Mouse (Mus musculus): ENCODE measurements around the gene Mthfd2l. TPM values are rescaled to one million over a fixed set of nuclear protein-coding genes. Genes with fewer than 3 reads are reported as not detected.

The Mthfd2l gene
- polyA plus RNA-seq, 1 experiment from 2014 or later: 61.7 TPM

- no peak within 1 kb of the TSS for H3K4me2 ChIP-seq
- no peaks in the 10 kb centered on the region for H3K9me3 ChIP-seq
- ATAC-seq (ENCODE audit: low FRiP score, low read depth): no peak
- no peak within 1 kb of the TSS for H3K27ac ChIP-seq (replicated peaks)
- H3K9ac ChIP-seq: no peak within 1 kb of the TSS
- no peaks in the 10 kb centered on the region for H3K36me3 ChIP-seq
- no peak within 1 kb of the TSS for H3K4me3 ChIP-seq
- no peaks in the 10 kb centered on the region for H3K4me1 ChIP-seq (replicated peaks)
- 89% methylated on average over 6 of the region's 6 CpGs for WGBS
- no peaks in the 10 kb centered on the region for H3K27me3 ChIP-seq
These were observed 96.2 kb downstream of the Mthfd2l start, which contains the start of gene Epgn for GRCm38 (mm10) chr5:91027164-91027563. TSS of gene Epgn (plus strand) at chr5:91027464.

GRCm38 (mm10) chr5:91027840-91028239 lies 96.9 kb downstream of the Mthfd2l start:
- Histone ChIP-seq H3K27me3 (no peaks in the 10 kb centered on the region), H3K4me3 (no peak overlapping the region)
- 85% methylated on average over 1 of the region's 1 CpGs for WGBS

GRCm38 (mm10) chr5:91030629-91031028 lies 99.7 kb downstream of the Mthfd2l start:
- Histone ChIP-seq H3K27ac (replicated peaks) (no peak overlapping the region), H3K27me3 (no peaks in the 10 kb centered on the region), H3K36me3 (no peaks in the 10 kb centered on the region), H3K4me1 (replicated peaks) (no peaks in the 10 kb centered on the region), H3K4me2 (no peak overlapping the region), H3K9me3 (no peaks in the 10 kb centered on the region), H3K4me3 (no peak overlapping the region), H3K9ac (no peak overlapping the region)
- WGBS: 92% methylated on average over 2 of the region's 2 CpGs
- no peak for ATAC-seq (ENCODE audit: low FRiP score, low read depth)

More at GRCm38 (mm10) chr5:91027840-91028239, 96.9 kb downstream of the Mthfd2l start:
- Histone ChIP-seq H3K9me3 (no peaks in the 10 kb centered on the region), H3K4me2 (no peak overlapping the region), H3K27ac (replicated peaks) (no peak overlapping the region), H3K36me3 (no peaks in the 10 kb centered on the region), H3K9ac (no peak overlapping the region), H3K4me1 (replicated peaks) (no peaks in the 10 kb centered on the region)
- ATAC-seq (ENCODE audit: low FRiP score, low read depth): no peak

- Histone ChIP-seq H3K4me3 (no peak overlapping the region), H3K9me3 (no peaks in the 10 kb centered on the region), H3K4me1 (replicated peaks) (no peaks in the 10 kb centered on the region), H3K27ac (replicated peaks) (no peak overlapping the region), H3K4me2 (no peak overlapping the region), H3K27me3 (no peaks in the 10 kb centered on the region), H3K9ac (no peak overlapping the region), H3K36me3 (no peaks in the 10 kb centered on the region)
- WGBS: 96% methylated on average over 2 of the region's 2 CpGs
- no peak for ATAC-seq (ENCODE audit: low FRiP score, low read depth)
These were observed 104.4 kb downstream of the Mthfd2l start for GRCm38 (mm10) chr5:91035341-91035740.

GRCm38 (mm10) chr5:91036628-91037027 lies 105.7 kb downstream of the Mthfd2l start:
- Histone ChIP-seq H3K4me1 (replicated peaks) (no peaks in the 10 kb centered on the region), H3K27me3 (no peaks in the 10 kb centered on the region), H3K27ac (replicated peaks) (no peak overlapping the region), H3K9me3 (no peaks in the 10 kb centered on the region), H3K9ac (no peak overlapping the region), H3K36me3 (no peaks in the 10 kb centered on the region), H3K4me2 (no peak overlapping the region), H3K4me3 (no peak overlapping the region)
- ATAC-seq (ENCODE audit: low FRiP score, low read depth): no peak
- 97% methylated on average over 4 of the region's 4 CpGs for WGBS

- no peak overlapping the region for H3K4me3 ChIP-seq
- ATAC-seq (ENCODE audit: low FRiP score, low read depth): no peak
- no peaks in the 10 kb centered on the region for H3K4me1 ChIP-seq (replicated peaks)
- WGBS: 72% methylated on average over 2 of the region's 2 CpGs
- no peak overlapping the region for H3K9ac ChIP-seq
- no peak overlapping the region for H3K4me2 ChIP-seq
- H3K36me3 ChIP-seq: no peaks in the 10 kb centered on the region
- H3K9me3 ChIP-seq: no peaks in the 10 kb centered on the region
- no peak overlapping the region for H3K27ac ChIP-seq (replicated peaks)
- no peaks in the 10 kb centered on the region for H3K27me3 ChIP-seq
These were observed 106.8 kb downstream of the Mthfd2l start for GRCm38 (mm10) chr5:91037756-91038155.

GRCm38 (mm10) chr5:91038547-91038946 lies 107.6 kb downstream of the Mthfd2l start:
- WGBS: 21% methylated on average over 2 of the region's 2 CpGs

GRCm38 (mm10) chr5:91038963-91039362 lies 108.0 kb downstream of the Mthfd2l start:
- 79% methylated on average over 2 of the region's 2 CpGs for WGBS
- Histone ChIP-seq H3K4me2 (no peak overlapping the region), H3K27me3 (no peaks in the 10 kb centered on the region)

More at GRCm38 (mm10) chr5:91038547-91038946, 107.6 kb downstream of the Mthfd2l start:
- H3K36me3 ChIP-seq: no peaks in the 10 kb centered on the region
- no peaks in the 10 kb centered on the region for H3K9me3 ChIP-seq
- no peak overlapping the region for H3K27ac ChIP-seq (replicated peaks)
- no peak for ATAC-seq (ENCODE audit: low FRiP score, low read depth)
- H3K4me1 ChIP-seq (replicated peaks): no peaks in the 10 kb centered on the region
- H3K4me3 ChIP-seq: no peak overlapping the region
- no peaks in the 10 kb centered on the region for H3K27me3 ChIP-seq
- no peak overlapping the region for H3K9ac ChIP-seq
- H3K4me2 ChIP-seq: no peak overlapping the region

GRCm38 (mm10) chr5:91047987-91048386 lies 117.1 kb downstream of the Mthfd2l start:
- H3K36me3 ChIP-seq: no peaks in the 10 kb centered on the region
- H3K27ac ChIP-seq (replicated peaks): no peak overlapping the region
- no peak overlapping the region for H3K4me3 ChIP-seq
- H3K4me2 ChIP-seq: no peak overlapping the region
- no peaks in the 10 kb centered on the region for H3K4me1 ChIP-seq (replicated peaks)
- 87% methylated on average over 6 of the region's 6 CpGs for WGBS
- no peaks in the 10 kb centered on the region for H3K9me3 ChIP-seq
- H3K27me3 ChIP-seq: no peaks in the 10 kb centered on the region
- H3K9ac ChIP-seq: no peak overlapping the region
- no peak for ATAC-seq (ENCODE audit: low FRiP score, low read depth)

More at GRCm38 (mm10) chr5:91038963-91039362, 108.0 kb downstream of the Mthfd2l start:
- Histone ChIP-seq H3K9me3 (no peaks in the 10 kb centered on the region), H3K36me3 (no peaks in the 10 kb centered on the region), H3K4me1 (replicated peaks) (no peaks in the 10 kb centered on the region), H3K9ac (no peak overlapping the region), H3K4me3 (no peak overlapping the region), H3K27ac (replicated peaks) (no peak overlapping the region)
- no peak for ATAC-seq (ENCODE audit: low FRiP score, low read depth)

GRCm38 (mm10) chr5:91048397-91048796 lies 117.5 kb downstream of the Mthfd2l start:
- Histone ChIP-seq H3K4me3 (no peak overlapping the region), H3K4me2 (no peak overlapping the region), H3K4me1 (replicated peaks) (no peaks in the 10 kb centered on the region), H3K9ac (no peak overlapping the region), H3K36me3 (no peaks in the 10 kb centered on the region), H3K27ac (replicated peaks) (no peak overlapping the region), H3K27me3 (no peaks in the 10 kb centered on the region), H3K9me3 (no peaks in the 10 kb centered on the region)
- 93% methylated on average over 8 of the region's 8 CpGs for WGBS
- ATAC-seq (ENCODE audit: low FRiP score, low read depth): no peak

Other genes with a start within 250 kb of the Mthfd2l start
- gene Cxcl5, start 171.8 kb upstream of the Mthfd2l start, polyA plus RNA-seq (2015; fragmentation: Nextera tagmentation; extraction: Ambion mirVana): 0.22 and 0.31 TPM in 2 replicates
- gene Ppbp, start 162.6 kb upstream of the Mthfd2l start, polyA plus RNA-seq (2015; fragmentation: Nextera tagmentation; extraction: Ambion mirVana): 1.4 and 1.9 TPM in 2 replicates
- 43.0 and 61.1 TPM in 2 replicates for gene Pf4, start 158.7 kb upstream of the Mthfd2l start, polyA plus RNA-seq (2015; fragmentation: Nextera tagmentation; extraction: Ambion mirVana)
- gene Cxcl3, start 145.0 kb upstream of the Mthfd2l start, polyA plus RNA-seq (2015; fragmentation: Nextera tagmentation; extraction: Ambion mirVana): 0.19 and 0.31 TPM in 2 replicates
- gene Cxcl15, start 136.6 kb upstream of the Mthfd2l start, polyA plus RNA-seq (2015; fragmentation: Nextera tagmentation; extraction: Ambion mirVana): not detected in 2 replicates
- 0.35 and 0.55 TPM in 2 replicates for gene Cxcl1, start 39.9 kb upstream of the Mthfd2l start, polyA plus RNA-seq (2015; fragmentation: Nextera tagmentation; extraction: Ambion mirVana)
- gene Cxcl2, start 27.2 kb upstream of the Mthfd2l start, polyA plus RNA-seq (2015; fragmentation: Nextera tagmentation; extraction: Ambion mirVana): not detected in 2 replicates
- gene Epgn, start 96.3 kb downstream of the Mthfd2l start, polyA plus RNA-seq (2015; fragmentation: Nextera tagmentation; extraction: Ambion mirVana): 0.12 and 0.19 TPM in 2 replicates
- gene Ereg, start 143.5 kb downstream of the Mthfd2l start, polyA plus RNA-seq (2015; fragmentation: Nextera tagmentation; extraction: Ambion mirVana): 0.04 TPM in 1 of 2 replicates, not detected in the other
- 0.36 and 0.60 TPM in 2 replicates for gene Areg, start 208.5 kb downstream of the Mthfd2l start, polyA plus RNA-seq (2015; fragmentation: Nextera tagmentation; extraction: Ambion mirVana)